ENCODE assay signal across 8 mouse cellular contexts in genomic region chr7:142388198-142388597, GRCm38 (mm10). TPM values are rescaled to one million over a fixed set of nuclear protein-coding genes. Genes with fewer than 3 reads are reported as not detected.
A peak's percentile ranks its signal among the peaks of the same experiment; 100 is the strongest.
DNase-seq lines count a peak whose midpoint lies in the region; ATAC-seq and TF ChIP-seq lines count a peak whose summit lies in the region.

No protein-coding gene starts in this region.

- no peak for TF ChIP-seq RAD21 in CH12.LX (IDR thresholded peaks at IDR 0.05; ENCODE audit: low read depth, low read length)

- TF ChIP-seq CTCF in CH12.LX (conservative IDR thresholded peaks at IDR 0.05 in 1 of 2, IDR thresholded peaks at IDR 0.05 in 1 of 2; ENCODE audit: low read depth in 2 of 2, low read length in 2 of 2): no peak

- peak; percentile 37; the same call in 1 of the 2 replicates for ATAC-seq in forebrain, embryonic 12.5 days (ENCODE audit: low FRiP score)
- no peak for ATAC-seq in liver, embryonic 13.5 days (ENCODE audit: low read depth)

- in situ Hi-C loops in CH12.LX (cut with MboI; ENCODE audit: low pct_ligation_motif_present, low pct_unique_long_range_greater_than_20kb, low sequenced_read_pairs): loop anchor here (5.0 kb wide), 1 partner anchor 36 kb away; no protein-coding TSS in a partner anchor

- peaks cover 31% of the 10 kb centered on the region for H3K4me1 ChIP-seq in heart, embryonic 10.5 days
- peaks cover 21 to 48% of the 10 kb centered on the region in 2 experiments for H3K4me1 ChIP-seq in CH12.LX (ENCODE audit: control insufficient read depth in 1 of 2, insufficient read depth in 2 of 2)
- H3K4me1 ChIP-seq in forebrain, embryonic 12.5 days: peaks cover 24% of the 10 kb centered on the region
- peaks cover 78% of the 10 kb centered on the region for H3K4me1 ChIP-seq in liver, embryonic 13.5 days (replicated peaks)

- peaks cover 26% of the 10 kb centered on the region for H3K36me3 ChIP-seq in heart, embryonic 10.5 days
- peaks cover 19 to 28% of the 10 kb centered on the region in 2 experiments for H3K36me3 ChIP-seq in CH12.LX (replicated peaks in 1 of 2; ENCODE audit: control insufficient read depth in 1 of 2, insufficient read depth in 1 of 2, low read length in 1 of 2)
- peaks cover 22% of the 10 kb centered on the region for H3K36me3 ChIP-seq in forebrain, embryonic 12.5 days (replicated peaks)
- peaks cover 31% of the 10 kb centered on the region for H3K36me3 ChIP-seq in liver, embryonic 13.5 days

- dilution Hi-C loops in CH12.LX (cut with MboI; ENCODE audit: extremely low pct_ligation_motif_present, extremely low pct_unique_long_range_greater_than_20kb, low sequenced_read_pairs): no loop called here

- peak overlapping the region; percentile 90 for H3K4me3 ChIP-seq in heart, embryonic 10.5 days
- H3K4me3 ChIP-seq in CH12.LX (replicated peaks in 1 of 3; ENCODE audit: low read depth in 2 of 3, low read length in 2 of 3, poor library complexity in 1 of 3): peak overlapping the region; percentile 76 to 80 (median 77)
- H3K4me3 ChIP-seq in forebrain, embryonic 12.5 days (replicated peaks): peak overlapping the region; percentile 69
- peak overlapping the region; percentile 81 for H3K4me3 ChIP-seq in liver, embryonic 13.5 days (replicated peaks)

- peaks cover 9% of the 10 kb centered on the region for H3K79me2 ChIP-seq in CH12.LX (replicated peaks; ENCODE audit: control insufficient read depth, extremely low read depth, insufficient read depth, poor library complexity, severe bottlenecking)

- H3K9me3 ChIP-seq in heart, embryonic 10.5 days: no peaks in the 10 kb centered on the region
- H3K9me3 ChIP-seq in CH12.LX (replicated peaks; ENCODE audit: low read length): no peaks in the 10 kb centered on the region
- H3K9me3 ChIP-seq in forebrain, embryonic 12.5 days: no peaks in the 10 kb centered on the region
- H3K9me3 ChIP-seq in liver, embryonic 13.5 days (replicated peaks): no peaks in the 10 kb centered on the region

- 94% methylated on average over 1 of the region's 1 CpGs for WGBS in heart, embryonic 10.5 days
- 94% methylated on average over 1 of the region's 1 CpGs for WGBS in forebrain, embryonic 12.5 days
- WGBS in liver, embryonic 13.5 days (ENCODE audit: insufficient replicate concordance): 80% methylated on average over 1 of the region's 1 CpGs

- no peak for TF ChIP-seq EP300 in CH12.LX (IDR thresholded peaks at IDR 0.05; ENCODE audit: low read length)

- H3K27me3 ChIP-seq in heart, embryonic 10.5 days (ENCODE audit: insufficient read depth, poor library complexity, severe bottlenecking): no peaks in the 10 kb centered on the region
- H3K27me3 ChIP-seq in CH12.LX (replicated peaks): no peaks in the 10 kb centered on the region
- H3K27me3 ChIP-seq in forebrain, embryonic 12.5 days: peaks cover 15% of the 10 kb centered on the region
- no peaks in the 10 kb centered on the region for H3K27me3 ChIP-seq in liver, embryonic 13.5 days

- TF ChIP-seq POLR2A in CH12.LX (IDR thresholded peaks at IDR 0.05; ENCODE audit: low read depth, low read length): no peak

- H3K27ac ChIP-seq in heart, embryonic 10.5 days: peak overlapping the region; percentile 90
- no peak overlapping the region for H3K27ac ChIP-seq in CH12.LX (ENCODE audit: insufficient read depth, low read depth)
- 0 out of 2 replicates have a peak overlapping the region, but pooled peaks have one; percentile 47 for H3K27ac ChIP-seq in forebrain, embryonic 12.5 days
- peak overlapping the region; percentile 87 for H3K27ac ChIP-seq in liver, embryonic 13.5 days

- DNase-seq in heart, embryonic 10.5 days (ENCODE audit: low spot score): no peak
- DNase-seq in heart, postnatal 4 days: no peak
- no peak for DNase-seq in CH12.LX (ENCODE audit: extremely low read depth)
- no peak for DNase-seq in liver, embryonic 13.5 days
- DNase-seq in cerebellum, adult 11 months: no peak
- DNase-seq in embryo, embryonic 11 days: no peak
- DNase-seq in frontal cortex, postnatal 36 days (ENCODE audit: low spot score in 2 of 2): no peak

- H3K4me2 ChIP-seq in CH12.LX (ENCODE audit: insufficient read depth, low read depth, poor library complexity, severe bottlenecking): peak overlapping the region; percentile 22; the same call in 1 of the 2 replicates
- peak overlapping the region; percentile 93 for H3K4me2 ChIP-seq in forebrain, embryonic 12.5 days
- peak overlapping the region; percentile 87 for H3K4me2 ChIP-seq in liver, embryonic 13.5 days

- peak overlapping the region; percentile 50; the same call in 1 of the 2 replicates for H3K9ac ChIP-seq in CH12.LX (ENCODE audit: insufficient read depth, low read depth)
- H3K9ac ChIP-seq in forebrain, embryonic 12.5 days: no peak overlapping the region
- peak overlapping the region; percentile 56 for H3K9ac ChIP-seq in liver, embryonic 13.5 days

TF ChIP-seq in CH12.LX, 34 proteins besides CTCF, POLR2A, EP300 and RAD21:
- TF ChIP-seq POLR2AphosphoS2 (IDR thresholded peaks at IDR 0.05; ENCODE audit: low read depth, low read length): no peak
- TF ChIP-seq CHD2 (IDR thresholded peaks at IDR 0.05; ENCODE audit: low read length): no peak
- TF ChIP-seq ZMIZ1 (IDR thresholded peaks at IDR 0.05; ENCODE audit: low read depth, low read length): no peak; the same call in 1 of the 2 replicates
- no peak for TF ChIP-seq HCFC1 (IDR thresholded peaks at IDR 0.05; ENCODE audit: low read depth, low read length)
- no peak for TF ChIP-seq SIN3A (IDR thresholded peaks at IDR 0.05; ENCODE audit: low read length)
- TF ChIP-seq IRF4 (IDR thresholded peaks at IDR 0.05; ENCODE audit: low read depth, low read length): no peak

RNA-seq across cellular contexts. Expression of gene Ctsd, which starts 0.4 kb away (rescaled TPM):
- polyA plus RNA-seq in heart, embryonic 10.5 days (2016; fragmentation: Nextera tagmentation; extraction: Ambion mirVana): 293 and 402 TPM in 2 replicates
- 100 to 1,000 TPM; 344 to 370 TPM for total RNA-seq in heart, postnatal 4 days (2021)
- total RNA-seq in CH12.LX (2012; rRNA removed) (100 and 107 TPM in 2 replicates), CH12.LX (2014; rRNA removed) (54.2 and 61.2 TPM in 2 replicates)
- polyA plus RNA-seq in CH12.LX (2012; ENCODE audit: insufficient read length, low read depth): 97.6 and 104 TPM in 2 replicates
- 132 TPM in 2 replicates for polyA plus RNA-seq in forebrain, embryonic 12.5 days (2016; fragmentation: Nextera tagmentation; extraction: Ambion mirVana)
- polyA plus RNA-seq in liver, embryonic 13.5 days (2015; fragmentation: Nextera tagmentation; extraction: Ambion mirVana): 297 and 306 TPM in 2 replicates

RNA-seq across cellular contexts. Expression of gene Gm49369, which starts 5.7 kb away (rescaled TPM):
- 0.55 and 0.92 TPM in 2 replicates for polyA plus RNA-seq in heart, embryonic 10.5 days (2016; fragmentation: Nextera tagmentation; extraction: Ambion mirVana)
- 1 to 10 TPM in 1 of 2 experiments, under 1 TPM in 1; 0.43 to 1.7 TPM for total RNA-seq in heart, postnatal 4 days (2021)
- total RNA-seq in CH12.LX (2012; rRNA removed): 8.4 TPM in 1 of 2 replicates, not detected in the other
- total RNA-seq in CH12.LX (2014; rRNA removed): not detected in 2 replicates
- 5.2 and 38.7 TPM in 2 replicates for polyA plus RNA-seq in CH12.LX (2012; ENCODE audit: insufficient read length, low read depth)
- 0.60 and 0.91 TPM in 2 replicates for polyA plus RNA-seq in forebrain, embryonic 12.5 days (2016; fragmentation: Nextera tagmentation; extraction: Ambion mirVana)
- polyA plus RNA-seq in liver, embryonic 13.5 days (2015; fragmentation: Nextera tagmentation; extraction: Ambion mirVana): 0.61 TPM in 1 of 2 replicates, not detected in the other

RNA-seq across cellular contexts. Expression of gene Ifitm10, which starts 14.6 kb away (rescaled TPM):
- polyA plus RNA-seq in heart, embryonic 10.5 days (2016; fragmentation: Nextera tagmentation; extraction: Ambion mirVana): 7.7 and 12.5 TPM in 2 replicates
- 1 to 10 TPM; 2.0 TPM for total RNA-seq in heart, postnatal 4 days (2021)
- total RNA-seq in CH12.LX (2012; rRNA removed) (not detected in 2 replicates), CH12.LX (2014; rRNA removed) (not detected in 2 replicates)
- not detected in 2 replicates for polyA plus RNA-seq in CH12.LX (2012; ENCODE audit: insufficient read length, low read depth)
- 0.34 and 0.45 TPM in 2 replicates for polyA plus RNA-seq in forebrain, embryonic 12.5 days (2016; fragmentation: Nextera tagmentation; extraction: Ambion mirVana)
- 1.5 and 1.8 TPM in 2 replicates for polyA plus RNA-seq in liver, embryonic 13.5 days (2015; fragmentation: Nextera tagmentation; extraction: Ambion mirVana)

RNA-seq across cellular contexts. Expression of gene Syt8, which starts 46.5 kb away (rescaled TPM):
- polyA plus RNA-seq in heart, embryonic 10.5 days (2016; fragmentation: Nextera tagmentation; extraction: Ambion mirVana): 0.38 and 1.3 TPM in 2 replicates
- not detected for total RNA-seq in heart, postnatal 4 days (2021)
- total RNA-seq in CH12.LX (2012; rRNA removed): not detected in 2 replicates
- not detected in 2 replicates for total RNA-seq in CH12.LX (2014; rRNA removed)
- not detected in 2 replicates for polyA plus RNA-seq in CH12.LX (2012; ENCODE audit: insufficient read length, low read depth)
- not detected in 2 replicates for polyA plus RNA-seq in forebrain, embryonic 12.5 days (2016; fragmentation: Nextera tagmentation; extraction: Ambion mirVana)
- polyA plus RNA-seq in liver, embryonic 13.5 days (2015; fragmentation: Nextera tagmentation; extraction: Ambion mirVana): not detected in 2 replicates

RNA-seq across cellular contexts. Expression of gene Tnni2, which starts 53.4 kb away (rescaled TPM):
- 51.9 and 56.4 TPM in 2 replicates for polyA plus RNA-seq in heart, embryonic 10.5 days (2016; fragmentation: Nextera tagmentation; extraction: Ambion mirVana)
- total RNA-seq in heart, postnatal 4 days (2021): 10 to 100 TPM in 1 of 2 experiments, 1 to 10 TPM in 1; 6.6 to 16.4 TPM
- total RNA-seq in CH12.LX (2012; rRNA removed) (35.0 and 50.1 TPM in 2 replicates), CH12.LX (2014; rRNA removed) (74.0 and 77.4 TPM in 2 replicates)
- polyA plus RNA-seq in CH12.LX (2012; ENCODE audit: insufficient read length, low read depth): 88.1 and 154 TPM in 2 replicates
- polyA plus RNA-seq in forebrain, embryonic 12.5 days (2016; fragmentation: Nextera tagmentation; extraction: Ambion mirVana): 1.3 TPM in 1 of 2 replicates, not detected in the other
- 3.4 and 4.3 TPM in 2 replicates for polyA plus RNA-seq in liver, embryonic 13.5 days (2015; fragmentation: Nextera tagmentation; extraction: Ambion mirVana)

Comparison
In these comparisons a context has a peak if more than half of its experiments do, and no peak if none do; other contexts are left out.
1. H3K4me2 ChIP-seq: peak in every context shown above with its lines; median percentile 93 in forebrain, embryonic 12.5 days; 87 in liver, embryonic 13.5 days; 22 in CH12.LX.